Mouse (Mus musculus): ENCODE measurements around the gene Tbx22.

The Tbx22 gene

GRCm38 (mm10) chrX:107667664-107668063 is at the start of gene Tbx22:
Gene Tbx22 (plus strand): TSS chrX:107667964.
- DNase-seq (ENCODE audit: low spot score) = no peak

GRCm38 (mm10) chrX:107668677-107669076 is 913 bp downstream of the Tbx22 start:
- no peak for DNase-seq (ENCODE audit: low spot score)

- DNase-seq (ENCODE audit: low spot score) = no peak
These were observed 11.4 kb downstream of the Tbx22 start for GRCm38 (mm10) chrX:107679203-107679602.

GRCm38 (mm10) chrX:107708584-107708983 is 40.8 kb downstream of the Tbx22 start:
- no peak for DNase-seq (ENCODE audit: low spot score)

GRCm38 (mm10) chrX:107723541-107723940 is 55.8 kb downstream of the Tbx22 start:
- DNase-seq (ENCODE audit: low spot score) = no peak

All from urinary bladder, postnatal 14 days (tissue).